Mouse (Mus musculus) lung, adult 2 months (tissue): ENCODE results near the gene Scrn3.

Experiments
- CTCF ChIP-seq: fragments of 200-500 bp; IDR thresholded peaks from 2 replicates; pipeline ENCODE4 v1.5.1; 2011; ENCODE audit warnings: mild to moderate bottlenecking, low read length, control low read depth; ENCODE audit not compliant: insufficient read depth
- POLR2A ChIP-seq: fragments of 200-500 bp; IDR thresholded peaks from 2 replicates; pipeline ENCODE4 v1.6.1; 2011; ENCODE audit warnings: low read depth, mild to moderate bottlenecking, control low read depth, low read length, borderline replicate concordance; ENCODE audit errors: extremely low read depth

- no peak for TF ChIP-seq CTCF
- no peak for TF ChIP-seq POLR2A
These were observed 42.3 kb upstream of the Scrn3 start for GRCm38 (mm10) chr2:73270071-73270592.
